Mouse (Mus musculus) gastrocnemius, adult 8-10 months (tissue): ENCODE measurements around the gene 1700113H08Rik. TPM values are rescaled to one million over a fixed set of nuclear protein-coding genes. Genes with fewer than 3 reads are reported as not detected.

Experiments
- DNase-seq, 2 experiments: peaks; one replicate each; pipeline ENCODE4 v3.0.0; 2022; ENCODE audit warnings: low spot score in 2 of 2
- total RNA-seq, 4 experiments: library from RNA; stranded (reverse); gene quantifications; 2 replicates each; pipeline ENCODE4 v1.2.4; 2022

1700113H08Rik gene
- total RNA-seq, 4 experiments from 2014 or later, result 0.39 to 1.1 (median 0.60) TPM

GRCm38 (mm10) chr10:87198720-87199119, 140.9 kb downstream of the 1700113H08Rik start:
- DNase-seq, result no peak

- DNase-seq, result no peak
Measured at GRCm38 (mm10) chr10:87209466-87209865, 151.6 kb downstream of the 1700113H08Rik start.

- DNase-seq, result no peak
Measured at GRCm38 (mm10) chr10:87211046-87211445, 153.2 kb downstream of the 1700113H08Rik start.

- DNase-seq, result no peak
Measured at GRCm38 (mm10) chr10:87212854-87213253, 155.0 kb downstream of the 1700113H08Rik start.

GRCm38 (mm10) chr10:87230071-87230910, 172.4 kb downstream of the 1700113H08Rik start:
- no peak for DNase-seq

- no peak for DNase-seq
Measured at GRCm38 (mm10) chr10:87239332-87240008, 181.6 kb downstream of the 1700113H08Rik start.

GRCm38 (mm10) chr10:87271724-87272123, 213.9 kb downstream of the 1700113H08Rik start:
- no peak for DNase-seq

GRCm38 (mm10) chr10:87272133-87272622, 214.3 kb downstream of the 1700113H08Rik start:
- no peak for DNase-seq

- DNase-seq, result no peak
Measured at GRCm38 (mm10) chr10:87275075-87275474, 217.2 kb downstream of the 1700113H08Rik start.

Other genes starting within 250 kb of the 1700113H08Rik start
- 1 to 10 TPM; 3.9 to 8.1 (median 6.1) TPM for gene Stab2, start 50.0 kb upstream of the 1700113H08Rik start, total RNA-seq